8 mouse cellular contexts compared by ENCODE assay signal in genomic region chr9:44483510-44484044, GRCm38 (mm10). TPM values are rescaled to one million over a fixed set of nuclear protein-coding genes. Genes with fewer than 3 reads are reported as not detected.
DNase-seq lines count a peak whose midpoint lies in the region; ATAC-seq and TF ChIP-seq lines count a peak whose summit lies in the region.

No protein-coding gene starts in this region.

- peak; percentile 31; the same call in 1 of the 2 replicates for TF ChIP-seq POLR2A in heart, adult 2 months (IDR thresholded peaks at IDR 0.05; ENCODE audit: insufficient read depth, low read depth, low read length)
- TF ChIP-seq POLR2A in olfactory bulb, adult 2 months (IDR thresholded peaks at IDR 0.05; ENCODE audit: insufficient read depth, low read depth, low read length): no peak; the same call in 1 of the 2 replicates

- H3K36me3 ChIP-seq in heart, adult 2 months (ENCODE audit: control insufficient read depth, insufficient read depth, low read length): peaks cover 2% of the 10 kb centered on the region; the same call in 1 of the 2 replicates

- H3K79me2 ChIP-seq in heart, adult 2 months (replicated peaks; ENCODE audit: control insufficient read depth, insufficient read depth, low read length): no peaks in the 10 kb centered on the region

- H3K27me3 ChIP-seq in heart, adult 2 months (ENCODE audit: control insufficient read depth, insufficient read depth, low read length): no peaks in the 10 kb centered on the region

- TF ChIP-seq CTCF in heart, adult 2 months (IDR thresholded peaks at IDR 0.05): no peak
- TF ChIP-seq CTCF in olfactory bulb, adult 2 months (IDR thresholded peaks at IDR 0.05; ENCODE audit: insufficient read depth, low read depth, low read length): no peak

- DNase-seq in 3T3-L1 (ENCODE audit: low read depth, low spot score): peak; percentile 96
- peak; percentile 93 for DNase-seq in ES-CJ7 (ENCODE audit: low read depth, low spot score)
- peak; percentile 79 to 81 for DNase-seq in cerebellum, postnatal 14 days
- DNase-seq in heart, adult 2 months: peak; percentile 77 to 80
- DNase-seq in kidney, adult 8-10 months: peak; percentile 71 to 82
- DNase-seq in lung, adult 18-20 months: peak; percentile 86 to 91

- ATAC-seq in activated CD4-positive, CD25-positive, alpha-beta regulatory T cell, adult 4 months: no peak

- TF ChIP-seq EP300 in heart, adult 2 months (IDR thresholded peaks at IDR 0.05; ENCODE audit: insufficient read depth, low read depth, low read length): 0 out of 2 replicates have a peak, but pooled peaks have one; percentile 43

- H3K27ac ChIP-seq in heart, adult 2 months: peak overlapping the region; percentile 93
- H3K27ac ChIP-seq in olfactory bulb, adult 2 months (ENCODE audit: insufficient read depth, low read depth, low read length): peak overlapping the region; percentile 89

- peaks cover 29% of the 10 kb centered on the region for H3K4me1 ChIP-seq in heart, adult 2 months (ENCODE audit: control insufficient read depth, insufficient read depth, low read length)
- H3K4me1 ChIP-seq in olfactory bulb, adult 2 months (ENCODE audit: control insufficient read depth, insufficient read depth, low read length): peaks cover 46% of the 10 kb centered on the region

- peak overlapping the region; percentile 83 for H3K9ac ChIP-seq in heart, adult 2 months (ENCODE audit: low read depth, low read length)

- intact Hi-C loops in heart, adult 2 months (cut with DNase I): loop anchor here (10.0 kb wide), 1 partner anchor 399 kb away; no protein-coding TSS in a partner anchor

- peak overlapping the region; percentile 75 for H3K4me3 ChIP-seq in heart, adult 2 months
- peak overlapping the region; percentile 84 for H3K4me3 ChIP-seq in olfactory bulb, adult 2 months (ENCODE audit: insufficient read depth, low read depth, low read length)

- WGBS in heart, adult 2 months: 2% methylated on average over 12 of the region's 12 CpGs
- 0% methylated on average over 12 of the region's 12 CpGs for WGBS in olfactory bulb, adult 2 months

RNA-seq across cellular contexts. Expression of gene Bcl9l, which starts 1.0 kb away (rescaled TPM):
- total RNA-seq in heart, adult 2 months (2021): 10 to 100 TPM; 44.5 to 58.7 TPM
- polyA plus RNA-seq in heart, adult 2 months (2012; rRNA removed): 15.3 and 21.5 TPM in 2 replicates
- not detected in 2 replicates for polyA plus RNA-seq in olfactory bulb, adult 2 months (2012; ENCODE audit: insufficient read depth, insufficient read length, low replicate concordance, missing spikeins)
- 10 to 100 TPM; 13.2 to 15.2 TPM for polyA plus RNA-seq in activated CD4-positive, CD25-positive, alpha-beta regulatory T cell, adult 4 months (2017; shearing (Covaris generic))

RNA-seq across cellular contexts. Expression of gene Upk2, which starts 28.8 kb away (rescaled TPM):
- not detected for total RNA-seq in heart, adult 2 months (2021)
- polyA plus RNA-seq in heart, adult 2 months (2012; rRNA removed): 0.47 and 0.53 TPM in 2 replicates
- polyA plus RNA-seq in olfactory bulb, adult 2 months (2012; ENCODE audit: insufficient read depth, insufficient read length, low replicate concordance, missing spikeins): not detected in 2 replicates
- polyA plus RNA-seq in activated CD4-positive, CD25-positive, alpha-beta regulatory T cell, adult 4 months (2017; shearing (Covaris generic)): not detected

RNA-seq across cellular contexts. Expression of gene Foxr1, which starts 42.6 kb away (rescaled TPM):
- total RNA-seq in heart, adult 2 months (2021): not detected
- polyA plus RNA-seq in heart, adult 2 months (2012; rRNA removed): not detected in 2 replicates
- polyA plus RNA-seq in olfactory bulb, adult 2 months (2012; ENCODE audit: insufficient read depth, insufficient read length, low replicate concordance, missing spikeins): not detected in 2 replicates
- polyA plus RNA-seq in activated CD4-positive, CD25-positive, alpha-beta regulatory T cell, adult 4 months (2017; shearing (Covaris generic)): under 1 TPM in 1 of 2 experiments, not detected in 1; 0.45 TPM
